Mouse (Mus musculus) forebrain, postnatal 0 days (tissue): ENCODE measurements around the gene Fa2h. TPM values are rescaled to one million over a fixed set of nuclear protein-coding genes. Genes with fewer than 3 reads are reported as not detected.
A peak's percentile ranks its signal among the peaks of the same experiment; 100 is the strongest.

Experiments
- ATAC-seq: fragments of 200-750 bp; cut with Nextera tagmentation; 2 replicates; pipeline ENCODE4 v1.8.0; 2017; ENCODE audit warnings: mild to moderate bottlenecking, moderate library complexity
- DNase-seq: peaks from one replicate; pipeline ENCODE4 v3.0.0-alpha.2; 2015
- H3K27ac ChIP-seq: fragments of 300-500 bp; sonication (generic); 2 replicates; pipeline ENCODE4 v1.5.1; 2014; ENCODE audit warnings: low read depth, mild to moderate bottlenecking, antibody characterized with exemption, low read length, moderate library complexity, mixed read lengths
- H3K27me3 ChIP-seq: fragments of 300-500 bp; sonication (generic); 2 replicates; pipeline ENCODE4 v1.6.1; 2014; ENCODE audit warnings: mild to moderate bottlenecking, low read length, mixed read lengths; ENCODE audit not compliant: insufficient read depth
- H3K36me3 ChIP-seq: fragments of 300-500 bp; sonication (generic); 2 replicates; pipeline ENCODE4 v1.6.1; 2014; ENCODE audit warnings: mild to moderate bottlenecking, moderate library complexity; ENCODE audit not compliant: insufficient read depth
- H3K4me1 ChIP-seq: fragments of 300-500 bp; sonication (generic); 2 replicates; pipeline ENCODE4 v1.6.1; 2014; ENCODE audit warnings: antibody characterized with exemption; ENCODE audit not compliant: insufficient read depth
- H3K4me2 ChIP-seq: fragments of 300-500 bp; sonication (generic); 2 replicates; pipeline ENCODE4 v1.6.1; 2014; ENCODE audit warnings: low read depth, mild to moderate bottlenecking, moderate library complexity
- H3K4me3 ChIP-seq: fragments of 300-500 bp; sonication (generic); 2 replicates; pipeline ENCODE4 v1.5.1; 2014; ENCODE audit warnings: low read depth, low read length, mixed read lengths
- H3K9ac ChIP-seq: fragments of 300-500 bp; sonication (generic); 2 replicates; pipeline ENCODE4 v1.6.1; 2014; ENCODE audit warnings: mild to moderate bottlenecking
- H3K9me3 ChIP-seq: fragments of 300-500 bp; sonication (generic); 2 replicates; pipeline ENCODE4 v1.6.1; 2016; ENCODE audit warnings: low read length
- CTCF ChIP-seq: sonication (generic); IDR thresholded peaks from 2 replicates; pipeline ENCODE4 v1.5.1; 2016; ENCODE audit warnings: antibody characterized with exemption, control low read depth, low read depth
- WGBS: fragments of 180-500 bp; shearing (Covaris S2); extraction: QIAGEN DNeasy Blood & Tissue Kit; methylation state at CpG from one replicate; pipeline ENCODE4 v1.1.7; 2014; 5-methylcytosine and 5-hydroxymethylcytosine counted together
- polyA plus RNA-seq: library from polyadenylated mRNA; unstranded; fragments of >200 nt; fragmentation: Nextera tagmentation; extraction: Ambion mirVana; gene quantifications from 2 replicates; pipeline ENCODE4 v1.2.1, GENCODE M21; 2015
- total RNA-seq: library from RNA; depleted of rRNA; stranded (reverse); fragments of >200 nt; gene quantifications from 2 replicates; pipeline ENCODE4 v1.2.3, GENCODE M21; 2014; rRNA removed

Fa2h gene
- total and polyA plus RNA-seq, 2 experiments from 2014 or later = 0.29 to 0.33 TPM

DNA sequence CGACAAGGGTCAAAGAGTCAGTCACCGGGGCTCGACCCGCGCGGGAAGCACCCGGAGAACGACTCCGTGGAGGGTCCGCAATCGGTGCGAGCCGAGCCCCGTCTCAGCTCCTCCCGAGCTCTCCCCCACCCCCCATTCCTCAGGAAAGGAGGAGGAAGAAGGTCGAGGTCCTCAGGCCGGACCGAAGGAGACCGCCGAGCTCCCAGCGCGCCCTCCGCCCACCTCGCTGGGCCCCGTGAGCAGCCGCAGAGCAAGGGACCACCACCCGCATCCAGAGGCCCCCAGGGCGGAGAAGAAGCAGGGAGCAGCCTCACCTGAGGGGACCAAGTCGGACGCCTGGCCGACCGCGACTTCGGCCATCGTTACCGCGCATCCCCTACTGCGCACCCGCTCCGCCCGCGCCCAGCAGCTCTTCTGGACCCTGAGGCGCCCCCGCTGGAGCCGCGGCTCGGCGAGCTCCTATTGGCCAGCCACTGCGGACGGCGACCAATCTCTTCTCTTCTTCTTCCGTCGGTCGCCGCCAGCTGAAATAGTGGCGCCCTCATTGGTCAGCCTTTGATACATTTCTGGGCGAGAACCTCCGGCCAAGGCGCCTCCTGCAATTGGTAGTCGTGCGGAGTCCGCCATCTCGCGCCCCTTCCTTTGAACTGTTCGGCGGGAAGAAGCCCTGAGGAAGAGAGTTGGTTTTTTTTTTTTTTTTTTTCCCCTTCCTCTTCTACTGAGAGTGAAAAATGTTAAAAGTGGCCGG lies 93.6 kb downstream of the Fa2h start, which contains the start of gene Rfwd3:
Gene Rfwd3, minus strand, starts transcription at position 402 of the 748 bp plus-strand sequence.
- Histone ChIP-seq H3K4me2 (peak within 1 kb of the TSS; percentile 69), H3K4me1 (no peaks in the 10 kb centered on the region), H3K27ac (no peak within 1 kb of the TSS), H3K9me3 (no peaks in the 10 kb centered on the region), H3K27me3 (no peaks in the 10 kb centered on the region), H3K9ac (peak within 1 kb of the TSS; percentile 70), H3K4me3 (peak within 1 kb of the TSS; percentile 98), H3K36me3 (no peaks in the 10 kb centered on the region)
- ATAC-seq = peak; percentile 99
- peak; percentile 50 for TF ChIP-seq CTCF
- under 1% methylated on average over 64 of the region's 67 CpGs for WGBS
- DNase-seq = peak; percentile 96

DNA sequence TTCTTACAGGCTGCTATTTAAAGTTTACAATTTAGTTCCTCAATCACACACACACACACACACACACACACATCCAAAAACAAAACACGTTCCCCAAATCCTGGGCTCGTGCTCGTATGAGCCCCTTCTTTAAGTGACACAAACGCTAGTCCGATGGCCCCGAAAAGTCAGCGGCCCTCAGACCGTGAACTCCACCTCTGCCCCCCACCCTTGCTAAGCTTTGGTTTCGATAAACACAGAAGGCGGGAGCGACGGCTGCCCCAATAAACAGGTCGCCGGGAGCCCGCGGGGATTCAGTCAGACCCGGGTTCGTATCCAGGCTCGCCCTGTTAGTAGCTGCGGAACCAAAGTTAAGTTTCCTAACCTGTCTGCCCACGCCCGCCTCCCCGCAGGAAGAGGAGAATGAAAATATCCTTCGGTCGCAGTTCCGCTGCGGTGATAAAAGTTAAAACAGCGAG lies 94.2 kb downstream of the Fa2h start:
- Histone ChIP-seq H3K36me3 (no peaks in the 10 kb centered on the region; the same call in 1 of the 2 replicates), H3K9me3 (no peaks in the 10 kb centered on the region), H3K4me1 (no peaks in the 10 kb centered on the region), H3K9ac (peak overlapping the region; percentile 70), H3K4me3 (peak overlapping the region; percentile 98), H3K27me3 (no peaks in the 10 kb centered on the region), H3K27ac (no peak overlapping the region), H3K4me2 (peak overlapping the region; percentile 69)
- peak; percentile 13 for DNase-seq
- no peak for TF ChIP-seq CTCF
- WGBS = 0% methylated on average over 28 of the region's 28 CpGs
- ATAC-seq = no peak

DNA sequence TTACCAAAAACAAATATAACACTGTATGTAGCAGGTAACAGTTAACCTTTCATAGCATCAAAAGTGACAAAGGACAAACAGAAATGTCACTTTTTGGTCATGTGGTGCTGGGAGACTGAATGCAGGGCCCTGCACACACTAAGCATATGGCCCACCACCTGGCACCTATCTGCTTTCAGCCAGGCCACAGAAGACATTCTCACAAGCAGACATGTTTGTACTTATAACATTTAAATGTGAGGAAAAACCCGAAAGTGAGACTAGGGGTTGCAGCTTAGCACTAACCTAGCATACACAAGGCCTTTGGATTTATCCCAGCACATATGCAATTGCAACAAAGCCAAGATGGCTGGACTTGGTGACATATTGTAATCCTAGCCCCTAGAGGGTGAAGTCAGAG lies 95.6 kb downstream of the Fa2h start:
- no peak overlapping the region for H3K27ac ChIP-seq

More for the DNA sequence above, 95.6 kb downstream of the Fa2h start:
- TF ChIP-seq CTCF = no peak
- DNase-seq (no peak), ATAC-seq (no peak)
- Histone ChIP-seq H3K4me2 (no peak overlapping the region), H3K4me1 (no peaks in the 10 kb centered on the region), H3K36me3 (peaks cover 5% of the 10 kb centered on the region; the same call in 1 of the 2 replicates), H3K9ac (no peak overlapping the region), H3K27me3 (no peaks in the 10 kb centered on the region), H3K9me3 (no peaks in the 10 kb centered on the region), H3K4me3 (no peak overlapping the region)
- 51% methylated on average over 1 of the region's 1 CpGs for WGBS

Other genes with a start within 250 kb of the Fa2h start
- gene Glg1, start 134.6 kb downstream of the Fa2h start, total RNA-seq = 32.1 and 45.0 TPM in 2 replicates
- 35.0 and 49.7 TPM in 2 replicates for gene Glg1, start 134.6 kb downstream of the Fa2h start, polyA plus RNA-seq
- gene Rfwd3, start 93.6 kb downstream of the Fa2h start, total RNA-seq = 19.4 and 19.5 TPM in 2 replicates
- 7.2 and 11.1 TPM in 2 replicates for gene Rfwd3, start 93.6 kb downstream of the Fa2h start, polyA plus RNA-seq
- 1.4 TPM in 2 replicates for gene Mlkl, start 55.6 kb downstream of the Fa2h start, total RNA-seq
- gene Mlkl, start 55.6 kb downstream of the Fa2h start, polyA plus RNA-seq = 0.54 and 0.94 TPM in 2 replicates
- gene Wdr59, start 128.3 kb upstream of the Fa2h start, total RNA-seq = 10.2 and 10.7 TPM in 2 replicates
- gene Wdr59, start 128.3 kb upstream of the Fa2h start, polyA plus RNA-seq = 3.5 and 6.8 TPM in 2 replicates
- 180 and 225 TPM in 2 replicates for gene Znrf1, start 142.3 kb upstream of the Fa2h start, total RNA-seq
- 101 and 113 TPM in 2 replicates for gene Znrf1, start 142.3 kb upstream of the Fa2h start, polyA plus RNA-seq
- gene Ldhd, start 236.6 kb upstream of the Fa2h start, total RNA-seq = 0.54 and 1.8 TPM in 2 replicates
- gene Ldhd, start 236.6 kb upstream of the Fa2h start, polyA plus RNA-seq = 0.65 and 1.1 TPM in 2 replicates
- gene Zfp1, start 249.6 kb upstream of the Fa2h start, total RNA-seq = 29.9 and 34.3 TPM in 2 replicates
- gene Zfp1, start 249.6 kb upstream of the Fa2h start, polyA plus RNA-seq = 20.0 and 24.7 TPM in 2 replicates